Mouse (Mus musculus) liver, postnatal 0 days (tissue): Measurements from ENCODE around the gene Rapgef1.

Experiments
- CTCF ChIP-seq: sonication (generic); IDR thresholded peaks from 2 replicates; pipeline ENCODE4 v1.5.1; 2016; ENCODE audit warnings: antibody characterized with exemption, low read depth
- EP300 ChIP-seq: IDR thresholded peaks from 2 replicates; pipeline ENCODE4 v1.6.1; 2016; ENCODE audit warnings: antibody characterized with exemption, low read depth, mild to moderate bottlenecking

- TF ChIP-seq EP300 (no peak), CTCF (no peak)
These were observed 11.5 kb downstream of the Rapgef1 start for GRCm38 (mm10) chr2:29631020-29631419.
